Mouse (Mus musculus) myocyte (in vitro differentiated cells): ENCODE measurements around the gene Rcc1.

ENCODE experiments used
- CEBPB ChIP-seq: IDR thresholded peaks from 2 replicates; pipeline ENCODE4 v1.6.1; 2011; ENCODE audit warnings: mild to moderate bottlenecking, moderate library complexity; ENCODE audit not compliant: poor library complexity, insufficient read depth, severe bottlenecking
- E2F4 ChIP-seq: IDR thresholded peaks from one replicate; pipeline ENCODE4 v1.6.1; 2011; ENCODE audit warnings: mild to moderate bottlenecking, control low read depth, moderate library complexity; ENCODE audit not compliant: insufficient read depth
- MAX ChIP-seq: IDR thresholded peaks from one replicate; pipeline ENCODE4 v1.6.1; 2011; ENCODE audit warnings: low read depth, mild to moderate bottlenecking, control low read depth
- MYOD1 ChIP-seq, 3 experiments: IDR thresholded peaks; one replicate each; pipeline ENCODE4 v1.6.1; 2011; ENCODE audit warnings: control low read depth in 2 of 3, low read depth in 2 of 3, mild to moderate bottlenecking in 2 of 3, moderate library complexity in 1 of 3; ENCODE audit not compliant: insufficient read length in 2 of 3, control insufficient read depth in 1 of 3
- MYOG ChIP-seq, 3 experiments: IDR thresholded peaks; one replicate each; pipeline ENCODE4 v1.6.1; 2011; ENCODE audit warnings: control low read depth in 2 of 3, low read depth in 2 of 3, mild to moderate bottlenecking in 2 of 3; ENCODE audit not compliant: insufficient read length in 2 of 3, control insufficient read depth in 1 of 3, insufficient read depth in 1 of 3
- POLR2A ChIP-seq: IDR thresholded peaks from one replicate; pipeline ENCODE4 v1.6.1; 2011; ENCODE audit warnings: low read depth, mild to moderate bottlenecking, control low read depth, moderate library complexity; ENCODE audit not compliant: insufficient read length
- POLR2AphosphoS2 ChIP-seq: IDR thresholded peaks from one replicate; pipeline ENCODE4 v1.6.1; 2011; ENCODE audit warnings: low read depth, control low read depth; ENCODE audit not compliant: insufficient read length
- REST ChIP-seq: IDR thresholded peaks from one replicate; pipeline ENCODE4 v1.6.1; 2011; ENCODE audit warnings: mild to moderate bottlenecking, control low read depth, moderate library complexity; ENCODE audit not compliant: insufficient read depth, insufficient read length
- SRF ChIP-seq: IDR thresholded peaks from one replicate; pipeline ENCODE4 v1.6.1; 2011; ENCODE audit warnings: low read depth; ENCODE audit not compliant: control insufficient read depth, insufficient read length
- TCF12 ChIP-seq: IDR thresholded peaks from one replicate; pipeline ENCODE4 v1.6.1; 2011; ENCODE audit warnings: mild to moderate bottlenecking, control low read depth; ENCODE audit not compliant: poor library complexity, insufficient read depth, severe bottlenecking
- TCF3 ChIP-seq: IDR thresholded peaks from one replicate; pipeline ENCODE4 v1.6.1; 2011; ENCODE audit warnings: low read depth, control low read depth; ENCODE audit not compliant: insufficient read length
- USF1 ChIP-seq: IDR thresholded peaks from one replicate; pipeline ENCODE4 v1.6.1; 2011; ENCODE audit warnings: low read depth, mild to moderate bottlenecking, control low read depth, moderate library complexity

GRCm38 (mm10) chr4:132398863-132399262, 45.5 kb upstream of the Rcc1 start:
- TF ChIP-seq E2F4 (no peak), USF1 (no peak), MAX (no peak), POLR2A (no peak), TCF12 (no peak), MYOG (IDR thresholded peaks at IDR 0.05; ENCODE audit: control insufficient read depth in 1 of 3, insufficient read depth in 1 of 3, insufficient read length in 2 of 3, low read depth in 2 of 3) (no peak), SRF (no peak), MYOD1 (IDR thresholded peaks at IDR 0.05; ENCODE audit: control insufficient read depth in 1 of 3, insufficient read length in 2 of 3, low read depth in 2 of 3) (no peak), POLR2AphosphoS2 (no peak), CEBPB (no peak), REST (no peak), TCF3 (no peak)
